Mouse (Mus musculus) heart, embryonic 15.5 days (tissue): ENCODE data around the gene Rif1. TPM values are rescaled to one million over a fixed set of nuclear protein-coding genes. Genes with fewer than 3 reads are reported as not detected.

Source experiments
- polyA plus RNA-seq: library from polyadenylated mRNA; unstranded; fragments of >200 nt; fragmentation: Nextera tagmentation; extraction: Ambion mirVana; gene quantifications from 2 replicates; pipeline ENCODE4 v1.2.1, GENCODE M21; 2015

The Rif1 gene
- polyA plus RNA-seq, 1 experiment from 2014 or later = 16.3 TPM

Other genes with a start within 250 kb of the Rif1 start
- gene Rbm43, start 137.7 kb upstream of the Rif1 start, polyA plus RNA-seq = 12.0 and 15.0 TPM in 2 replicates
- 16.2 and 18.2 TPM in 2 replicates for gene Nmi, start 99.3 kb upstream of the Rif1 start, polyA plus RNA-seq
- gene Tnfaip6, start 34.8 kb upstream of the Rif1 start, polyA plus RNA-seq = 3.7 and 4.3 TPM in 2 replicates